In genomic region chr9:6407972-6408371, GRCm38 (mm10) we compare ENCODE assay signal across 13 mouse cellular contexts.
DNase-seq lines count a peak whose midpoint lies in the region; ATAC-seq lines count a peak whose summit lies in the region.
"Had no signal": no experiment of that assay in that cellular context is flagged by ENCODE, and none has a peak within 500 bp of the region (broad histone marks: within the 10 kb centered on the region; RNA-seq: fewer than 3 reads in every experiment).

No protein-coding gene starts in this region.

- no peak overlapping the region for H3K27ac ChIP-seq in hindbrain, embryonic 15.5 days (replicated peaks)
- H3K27ac ChIP-seq in hindbrain, embryonic 10.5 days: no peak overlapping the region
- no peak overlapping the region for H3K27ac ChIP-seq in midbrain, embryonic 14.5 days (replicated peaks; ENCODE audit: low read depth, low read length)
- H3K27ac ChIP-seq: heart, embryonic 15.5 days; layer of hippocampus, adult 2 months had no signal

- H3K9ac ChIP-seq in hindbrain, embryonic 15.5 days: no peak overlapping the region
- H3K9ac ChIP-seq in midbrain, embryonic 14.5 days (replicated peaks; ENCODE audit: low read length): no peak overlapping the region
- H3K9ac ChIP-seq: heart, embryonic 15.5 days; liver, postnatal 0 days had no signal

- no peak overlapping the region for H3K4me2 ChIP-seq in hindbrain, embryonic 15.5 days
- no peak overlapping the region for H3K4me2 ChIP-seq in midbrain, embryonic 14.5 days (ENCODE audit: low read length)
- H3K4me2 ChIP-seq: heart, embryonic 15.5 days had no signal

- no peaks in the 10 kb centered on the region for H3K36me3 ChIP-seq in hindbrain, embryonic 15.5 days
- no peaks in the 10 kb centered on the region for H3K36me3 ChIP-seq in hindbrain, embryonic 10.5 days
- H3K36me3 ChIP-seq in midbrain, embryonic 14.5 days (ENCODE audit: control insufficient read depth, insufficient read depth, low read length): no peaks in the 10 kb centered on the region
- H3K36me3 ChIP-seq: heart, embryonic 15.5 days had no signal

- WGBS in hindbrain, embryonic 15.5 days: 45% methylated on average over 4 of the region's 4 CpGs
- 59% methylated on average over 4 of the region's 4 CpGs for WGBS in hindbrain, embryonic 10.5 days
- 49% methylated on average over 4 of the region's 4 CpGs for WGBS in midbrain, embryonic 14.5 days

- H3K4me1 ChIP-seq in hindbrain, embryonic 15.5 days (replicated peaks): no peaks in the 10 kb centered on the region
- H3K4me1 ChIP-seq in hindbrain, embryonic 10.5 days (replicated peaks): no peaks in the 10 kb centered on the region
- H3K4me1 ChIP-seq in midbrain, embryonic 14.5 days (ENCODE audit: control insufficient read depth, insufficient read depth, low read length): no peaks in the 10 kb centered on the region
- H3K4me1 ChIP-seq: heart, embryonic 15.5 days had no signal

- no peaks in the 10 kb centered on the region for H3K27me3 ChIP-seq in hindbrain, embryonic 15.5 days
- H3K27me3 ChIP-seq in hindbrain, embryonic 10.5 days (ENCODE audit: insufficient read depth, poor library complexity, severe bottlenecking): no peaks in the 10 kb centered on the region
- H3K27me3 ChIP-seq in midbrain, embryonic 14.5 days (ENCODE audit: control insufficient read depth, insufficient read depth, low read length): no peaks in the 10 kb centered on the region
- H3K27me3 ChIP-seq: heart, embryonic 15.5 days had no signal

- DNase-seq in hindbrain, embryonic 10.5 days (ENCODE audit: low spot score): no peak
- DNase-seq in right cerebral cortex, adult 18-20 months: peak; percentile 6
- DNase-seq in right cerebral cortex, postnatal 25 days: no peak
- DNase-seq in midbrain, embryonic 14.5 days: peak; percentile 50
- DNase-seq in thymus, postnatal 4 days: peak; percentile 24
- DNase-seq in adrenal gland, postnatal 4 days (ENCODE audit: low spot score in 2 of 2): no peak
- no peak for DNase-seq in MN1 (ENCODE audit: low spot score)
- DNase-seq: cerebellum, adult 11 months; liver, postnatal 0 days had no signal

- H3K9me3 ChIP-seq in hindbrain, embryonic 15.5 days: no peaks in the 10 kb centered on the region
- H3K9me3 ChIP-seq in hindbrain, embryonic 10.5 days: no peaks in the 10 kb centered on the region
- H3K9me3 ChIP-seq in midbrain, embryonic 14.5 days (ENCODE audit: control insufficient read depth, low read length): no peaks in the 10 kb centered on the region
- H3K9me3 ChIP-seq: heart, embryonic 15.5 days had no signal

- ATAC-seq in hindbrain, embryonic 15.5 days (ENCODE audit: low FRiP score, low read depth): peak; percentile 72; the same call in 1 of the 2 replicates
- no peak for ATAC-seq in midbrain, embryonic 14.5 days (ENCODE audit: low FRiP score, low TSS enrichment)
- ATAC-seq: liver, postnatal 0 days had no signal

- H3K4me3 ChIP-seq in hindbrain, embryonic 15.5 days: no peak overlapping the region
- no peak overlapping the region for H3K4me3 ChIP-seq in hindbrain, embryonic 10.5 days
- H3K4me3 ChIP-seq in midbrain, embryonic 14.5 days (replicated peaks; ENCODE audit: low read depth, low read length): no peak overlapping the region
- H3K4me3 ChIP-seq: erythroblast, embryonic 14.5 days; heart, embryonic 15.5 days; layer of hippocampus, adult 2 months had no signal

Comparison
In these comparisons a context has a peak if more than half of its experiments do, and no peak if none do; other contexts are left out.
1. DNase-seq: peak in right cerebral cortex, adult 18-20 months (single experiment), midbrain, embryonic 14.5 days (single experiment) and thymus, postnatal 4 days (single experiment); none in hindbrain, embryonic 10.5 days (single experiment), right cerebral cortex, postnatal 25 days (single experiment), adrenal gland, postnatal 4 days (0 of 2) and MN1 (single experiment).